22 mouse cellular contexts compared by ENCODE assay signal in the genomic region with DNA sequence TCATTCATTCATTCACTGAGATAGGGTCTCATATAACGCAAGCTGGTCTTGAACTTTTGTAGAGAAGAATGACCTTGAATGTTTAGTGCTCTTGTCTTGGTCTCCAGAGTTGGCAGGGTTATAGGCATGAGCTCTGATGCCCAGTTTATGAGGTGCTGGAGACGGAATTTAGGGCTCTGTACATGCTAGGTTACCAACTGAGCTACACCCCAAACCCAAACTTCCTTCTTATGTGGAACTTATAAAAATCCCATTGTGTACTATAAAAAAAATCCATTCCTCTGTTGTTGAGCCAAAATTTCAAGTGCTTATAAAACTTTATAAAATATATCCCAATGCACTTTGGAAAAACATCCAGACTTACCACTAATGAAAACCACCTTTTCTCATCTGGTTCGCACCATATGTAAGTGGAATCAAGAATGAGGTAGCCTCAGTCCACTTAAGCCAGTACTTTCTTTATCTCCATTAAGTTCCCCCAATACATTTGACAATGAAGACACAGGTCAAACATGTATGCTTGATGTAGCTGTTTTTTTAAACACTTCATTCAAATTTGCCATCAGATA.
DNase-seq lines count a peak whose midpoint lies in the region; ATAC-seq and TF ChIP-seq lines count a peak whose summit lies in the region.
"Had no signal": no experiment of that assay in that cellular context is flagged by ENCODE, and none has a peak within 500 bp of the region (broad histone marks: within the 10 kb centered on the region; RNA-seq: fewer than 3 reads in every experiment).

No protein-coding gene starts in this region.

- H3K9ac ChIP-seq in embryonic facial prominence, embryonic 14.5 days (ENCODE audit: low read depth, low read length) = no peak overlapping the region
- H3K9ac ChIP-seq in heart, postnatal 0 days (replicated peaks; ENCODE audit: low read depth, low read length) = no peak overlapping the region
- H3K9ac ChIP-seq in limb, embryonic 13.5 days = no peak overlapping the region
- H3K9ac ChIP-seq in limb, embryonic 14.5 days (ENCODE audit: low read depth, low read length, severe bottlenecking) = no peak overlapping the region

- WGBS in embryonic facial prominence, embryonic 14.5 days = 59% methylated on average over 3 of the region's 3 CpGs
- WGBS in embryonic facial prominence, embryonic 10.5 days = 87% methylated on average over 3 of the region's 3 CpGs
- 85% methylated on average over 3 of the region's 3 CpGs for WGBS in heart, postnatal 0 days
- 30% methylated on average over 3 of the region's 3 CpGs for WGBS in limb, embryonic 13.5 days
- WGBS in limb, embryonic 10.5 days = 75% methylated on average over 3 of the region's 3 CpGs
- WGBS in limb, embryonic 14.5 days = 28% methylated on average over 3 of the region's 3 CpGs

- H3K4me1 ChIP-seq in embryonic facial prominence, embryonic 14.5 days (ENCODE audit: control insufficient read depth, insufficient read depth, low read length) = no peaks in the 10 kb centered on the region
- no peaks in the 10 kb centered on the region for H3K4me1 ChIP-seq in embryonic facial prominence, embryonic 10.5 days
- H3K4me1 ChIP-seq in heart, postnatal 0 days (ENCODE audit: control insufficient read depth, insufficient read depth) = no peaks in the 10 kb centered on the region
- peaks cover 5% of the 10 kb centered on the region for H3K4me1 ChIP-seq in limb, embryonic 13.5 days
- no peaks in the 10 kb centered on the region for H3K4me1 ChIP-seq in limb, embryonic 10.5 days
- no peaks in the 10 kb centered on the region for H3K4me1 ChIP-seq in limb, embryonic 14.5 days (ENCODE audit: control insufficient read depth, insufficient read depth, low read length)

- no peak for ATAC-seq in embryonic facial prominence, embryonic 14.5 days (ENCODE audit: low read depth)
- ATAC-seq in heart, postnatal 0 days (ENCODE audit: insufficient read depth, low read depth) = no peak
- peak; percentile 82 for ATAC-seq in limb, embryonic 13.5 days (ENCODE audit: low FRiP score, low read depth)
- peak; percentile 67; the same call in 1 of the 2 replicates for ATAC-seq in limb, embryonic 14.5 days (ENCODE audit: low FRiP score, low read depth)
- ATAC-seq: activated CD4-positive, CD25-positive, alpha-beta regulatory T cell, adult 4 months; CD4-positive, CD25-positive, alpha-beta regulatory T cell, adult 4 months; Patski had no signal

- H3K27me3 ChIP-seq in embryonic facial prominence, embryonic 14.5 days (replicated peaks; ENCODE audit: control insufficient read depth, insufficient read depth, low read length) = no peaks in the 10 kb centered on the region
- no peaks in the 10 kb centered on the region for H3K27me3 ChIP-seq in embryonic facial prominence, embryonic 10.5 days (replicated peaks; ENCODE audit: low read depth, poor library complexity, severe bottlenecking)
- H3K27me3 ChIP-seq in heart, postnatal 0 days (ENCODE audit: control insufficient read depth, insufficient read depth, low read length) = no peaks in the 10 kb centered on the region
- peaks cover 28% of the 10 kb centered on the region for H3K27me3 ChIP-seq in limb, embryonic 13.5 days
- no peaks in the 10 kb centered on the region for H3K27me3 ChIP-seq in limb, embryonic 10.5 days (ENCODE audit: low read depth, poor library complexity, severe bottlenecking)
- H3K27me3 ChIP-seq in limb, embryonic 14.5 days (ENCODE audit: control insufficient read depth, insufficient read depth, low read length) = 0 out of 2 replicates have a peak, but pooled peaks cover 3% of the 10 kb centered on the region
- H3K27me3 ChIP-seq: CH12.LX, Patski had no signal

- no peak overlapping the region for H3K4me2 ChIP-seq in embryonic facial prominence, embryonic 14.5 days (ENCODE audit: low read depth, low read length)
- H3K4me2 ChIP-seq in heart, postnatal 0 days (ENCODE audit: low read depth, low read length) = no peak overlapping the region
- no peak overlapping the region for H3K4me2 ChIP-seq in limb, embryonic 13.5 days (replicated peaks)
- H3K4me2 ChIP-seq in limb, embryonic 14.5 days (replicated peaks; ENCODE audit: low read depth, low read length, severe bottlenecking) = no peak overlapping the region

- peaks cover 5% of the 10 kb centered on the region; the same call in 1 of the 2 replicates for H3K9me3 ChIP-seq in embryonic facial prominence, embryonic 14.5 days (ENCODE audit: control insufficient read depth, low read length)
- peaks cover 6% of the 10 kb centered on the region; the same call in 1 of the 2 replicates for H3K9me3 ChIP-seq in embryonic facial prominence, embryonic 10.5 days
- H3K9me3 ChIP-seq in heart, postnatal 0 days (replicated peaks; ENCODE audit: control insufficient read depth, low read length) = no peaks in the 10 kb centered on the region
- peaks cover 6% of the 10 kb centered on the region for H3K9me3 ChIP-seq in limb, embryonic 13.5 days
- no peaks in the 10 kb centered on the region for H3K9me3 ChIP-seq in limb, embryonic 10.5 days (replicated peaks)
- H3K9me3 ChIP-seq in limb, embryonic 14.5 days (ENCODE audit: control insufficient read depth, low read length) = 0 out of 2 replicates have a peak, but pooled peaks cover 3% of the 10 kb centered on the region

- TF ChIP-seq EP300 in heart, postnatal 0 days (IDR thresholded peaks at IDR 0.05; ENCODE audit: low read depth) = no peak

- no peak overlapping the region for H3K27ac ChIP-seq in embryonic facial prominence, embryonic 14.5 days (replicated peaks; ENCODE audit: low read depth, low read length)
- H3K27ac ChIP-seq in embryonic facial prominence, embryonic 10.5 days (replicated peaks) = no peak overlapping the region
- H3K27ac ChIP-seq in heart, postnatal 0 days (ENCODE audit: low read depth) = 0 out of 2 replicates have a peak overlapping the region, but pooled peaks have one; percentile 26
- no peak overlapping the region for H3K27ac ChIP-seq in limb, embryonic 13.5 days
- no peak overlapping the region for H3K27ac ChIP-seq in limb, embryonic 10.5 days
- H3K27ac ChIP-seq in limb, embryonic 14.5 days (replicated peaks; ENCODE audit: low read depth, low read length) = no peak overlapping the region

- TF ChIP-seq POLR2A in limb, embryonic 14.5 days (IDR thresholded peaks at IDR 0.05; ENCODE audit: borderline replicate concordance, extremely low read depth, insufficient read depth, insufficient read length) = no peak

- no peak overlapping the region for H3K4me3 ChIP-seq in embryonic facial prominence, embryonic 14.5 days (ENCODE audit: low read depth, low read length)
- no peak overlapping the region for H3K4me3 ChIP-seq in embryonic facial prominence, embryonic 10.5 days
- no peak overlapping the region for H3K4me3 ChIP-seq in heart, postnatal 0 days (ENCODE audit: low read depth, low read length)
- H3K4me3 ChIP-seq in limb, embryonic 13.5 days = no peak overlapping the region
- H3K4me3 ChIP-seq in limb, embryonic 10.5 days = no peak overlapping the region
- H3K4me3 ChIP-seq in limb, embryonic 14.5 days (replicated peaks; ENCODE audit: low read length) = no peak overlapping the region

- no peak for TF ChIP-seq CTCF in heart, postnatal 0 days (IDR thresholded peaks at IDR 0.05; ENCODE audit: low read depth)

- H3K36me3 ChIP-seq in embryonic facial prominence, embryonic 14.5 days (ENCODE audit: control insufficient read depth, insufficient read depth, low read length) = no peaks in the 10 kb centered on the region
- H3K36me3 ChIP-seq in embryonic facial prominence, embryonic 10.5 days (replicated peaks) = no peaks in the 10 kb centered on the region
- no peaks in the 10 kb centered on the region for H3K36me3 ChIP-seq in heart, postnatal 0 days (replicated peaks; ENCODE audit: control insufficient read depth, insufficient read depth, low read length)
- no peaks in the 10 kb centered on the region for H3K36me3 ChIP-seq in limb, embryonic 13.5 days
- H3K36me3 ChIP-seq in limb, embryonic 10.5 days = no peaks in the 10 kb centered on the region
- H3K36me3 ChIP-seq in limb, embryonic 14.5 days (ENCODE audit: control insufficient read depth, insufficient read depth, low read length) = no peaks in the 10 kb centered on the region
- H3K36me3 ChIP-seq: G1E had no signal

- peak; percentile 29 for DNase-seq in embryonic facial prominence, embryonic 14.5 days (ENCODE audit: low spot score)
- DNase-seq in embryonic facial prominence, embryonic 10.5 days (ENCODE audit: low spot score) = no peak
- no peak for DNase-seq in heart, postnatal 0 days (ENCODE audit: low spot score)
- DNase-seq in heart, adult 8-10 months (ENCODE audit: low spot score) = no peak
- no peak for DNase-seq in limb, embryonic 10.5 days (ENCODE audit: low spot score)
- peak; percentile 71 for DNase-seq in limb, embryonic 14.5 days (ENCODE audit: low spot score)
- DNase-seq in adrenal gland, postnatal 14 days = no peak
- DNase-seq: adrenal gland, adult 2 months; adrenal gland, adult 8-10 months; adrenal gland, postnatal 10 days; adrenal gland, postnatal 25 days; adrenal gland, postnatal 36 days; B cell, adult 2 months; cerebellum, adult 11 months; cerebellum, adult 11-12 months; cerebellum, adult 18-20 months had no signal

Comparison
In these comparisons a context has a peak if more than half of its experiments do, and no peak if none do; other contexts are left out.
1. DNase-seq: peak in embryonic facial prominence, embryonic 14.5 days (single experiment) and limb, embryonic 14.5 days (single experiment); none in embryonic facial prominence, embryonic 10.5 days (single experiment), heart, postnatal 0 days (single experiment), heart, adult 8-10 months (single experiment), limb, embryonic 10.5 days (single experiment) and adrenal gland, postnatal 14 days (single experiment).
2. ATAC-seq: peak in limb, embryonic 13.5 days (single experiment) and limb, embryonic 14.5 days (single experiment); none in embryonic facial prominence, embryonic 14.5 days (single experiment) and heart, postnatal 0 days (single experiment).